Comparison of ENCODE assay signal across 11 mouse cellular contexts in genomic region chr5:102778253-102778652, GRCm38 (mm10).
DNase-seq lines count a peak whose midpoint lies in the region; ATAC-seq lines count a peak whose summit lies in the region.
"Had no signal": no experiment of that assay in that cellular context is flagged by ENCODE, and none has a peak within 500 bp of the region (broad histone marks: within the 10 kb centered on the region; RNA-seq: fewer than 3 reads in every experiment).

No protein-coding gene starts in this region.

- no peak for DNase-seq in lung, adult 18-20 months
- no peak for DNase-seq in adrenal gland, adult 2 months
- DNase-seq: embryo, embryonic 11 days; left cerebral cortex, postnatal 4 days had no signal

- no peaks in the 10 kb centered on the region for H3K9me3 ChIP-seq in neural tube, embryonic 13.5 days
- no peaks in the 10 kb centered on the region for H3K9me3 ChIP-seq in neural tube, embryonic 15.5 days (replicated peaks)
- H3K9me3 ChIP-seq in kidney, embryonic 16.5 days (ENCODE audit: low read length), result no peaks in the 10 kb centered on the region
- H3K9me3 ChIP-seq in midbrain, embryonic 16.5 days (replicated peaks; ENCODE audit: control insufficient read depth, low read length, poor library complexity, severe bottlenecking), result no peaks in the 10 kb centered on the region
- H3K9me3 ChIP-seq: intestine, embryonic 15.5 days had no signal

- no peak overlapping the region for H3K4me2 ChIP-seq in neural tube, embryonic 13.5 days
- H3K4me2 ChIP-seq in neural tube, embryonic 15.5 days, result no peak overlapping the region
- H3K4me2 ChIP-seq in kidney, embryonic 16.5 days (replicated peaks; ENCODE audit: low read depth, low read length), result no peak overlapping the region
- no peak overlapping the region for H3K4me2 ChIP-seq in midbrain, embryonic 16.5 days (ENCODE audit: low read length)
- H3K4me2 ChIP-seq: intestine, embryonic 15.5 days had no signal

- no peak; the same call in 1 of the 2 replicates for ATAC-seq in neural tube, embryonic 13.5 days (ENCODE audit: low read depth)
- ATAC-seq in neural tube, embryonic 15.5 days (ENCODE audit: low FRiP score), result no peak
- ATAC-seq in common myeloid progenitor, adult 5-6 weeks (replicated peaks; ENCODE audit: low read depth, poor library complexity, severe bottlenecking), result peak; percentile 48
- peak; percentile 74 for ATAC-seq in kidney, embryonic 16.5 days (ENCODE audit: low FRiP score, low TSS enrichment)
- ATAC-seq in midbrain, embryonic 16.5 days, result peak; percentile 78
- ATAC-seq: intestine, embryonic 15.5 days; lung, postnatal 0 days had no signal

- no peak overlapping the region for H3K9ac ChIP-seq in neural tube, embryonic 13.5 days
- H3K9ac ChIP-seq in neural tube, embryonic 15.5 days (replicated peaks), result no peak overlapping the region
- H3K9ac ChIP-seq in kidney, embryonic 16.5 days (replicated peaks; ENCODE audit: low read length), result no peak overlapping the region
- no peak overlapping the region for H3K9ac ChIP-seq in midbrain, embryonic 16.5 days (ENCODE audit: low read depth, low read length)
- H3K9ac ChIP-seq: intestine, embryonic 15.5 days had no signal

- 48% methylated on average over 5 of the region's 5 CpGs for WGBS in neural tube, embryonic 13.5 days
- WGBS in neural tube, embryonic 15.5 days, result 46% methylated on average over 5 of the region's 5 CpGs
- 55% methylated on average over 5 of the region's 5 CpGs for WGBS in kidney, embryonic 16.5 days
- WGBS in midbrain, embryonic 16.5 days, result 34% methylated on average over 5 of the region's 5 CpGs

- H3K36me3 ChIP-seq in neural tube, embryonic 13.5 days, result no peaks in the 10 kb centered on the region
- H3K36me3 ChIP-seq in neural tube, embryonic 15.5 days, result no peaks in the 10 kb centered on the region
- H3K36me3 ChIP-seq in kidney, embryonic 16.5 days (ENCODE audit: insufficient read depth, low read length), result 0 out of 2 replicates have a peak, but pooled peaks cover 5% of the 10 kb centered on the region
- no peaks in the 10 kb centered on the region for H3K36me3 ChIP-seq in midbrain, embryonic 16.5 days (ENCODE audit: control insufficient read depth, insufficient read depth, low read length)
- H3K36me3 ChIP-seq: intestine, embryonic 15.5 days had no signal

- H3K4me3 ChIP-seq in neural tube, embryonic 13.5 days, result no peak overlapping the region
- H3K4me3 ChIP-seq in neural tube, embryonic 15.5 days (replicated peaks), result no peak overlapping the region
- H3K4me3 ChIP-seq in kidney, embryonic 16.5 days (ENCODE audit: low read length), result no peak overlapping the region
- no peak overlapping the region for H3K4me3 ChIP-seq in midbrain, embryonic 16.5 days (ENCODE audit: low read depth, low read length)
- H3K4me3 ChIP-seq: intestine, embryonic 15.5 days had no signal

- peaks cover 11% of the 10 kb centered on the region for H3K4me1 ChIP-seq in neural tube, embryonic 13.5 days (replicated peaks)
- H3K4me1 ChIP-seq in neural tube, embryonic 15.5 days, result peaks cover 5% of the 10 kb centered on the region
- peaks cover 31% of the 10 kb centered on the region for H3K4me1 ChIP-seq in kidney, embryonic 16.5 days (ENCODE audit: insufficient read depth, low read length)
- H3K4me1 ChIP-seq in midbrain, embryonic 16.5 days (ENCODE audit: control insufficient read depth, insufficient read depth, low read length), result peaks cover 5% of the 10 kb centered on the region; the same call in 1 of the 2 replicates
- H3K4me1 ChIP-seq: intestine, embryonic 15.5 days had no signal

- peak overlapping the region; percentile 59; the same call in 1 of the 2 replicates for H3K27ac ChIP-seq in neural tube, embryonic 13.5 days (replicated peaks)
- no peak overlapping the region for H3K27ac ChIP-seq in neural tube, embryonic 15.5 days (replicated peaks)
- peak overlapping the region; percentile 37; the same call in 1 of the 2 replicates for H3K27ac ChIP-seq in kidney, embryonic 16.5 days (ENCODE audit: low read length)
- H3K27ac ChIP-seq in midbrain, embryonic 16.5 days (ENCODE audit: low read length), result no peak overlapping the region
- H3K27ac ChIP-seq: intestine, embryonic 15.5 days had no signal

- H3K27me3 ChIP-seq in neural tube, embryonic 13.5 days, result no peaks in the 10 kb centered on the region
- no peaks in the 10 kb centered on the region for H3K27me3 ChIP-seq in neural tube, embryonic 15.5 days (replicated peaks)
- H3K27me3 ChIP-seq in kidney, embryonic 16.5 days (ENCODE audit: insufficient read depth, low read length), result no peaks in the 10 kb centered on the region
- H3K27me3 ChIP-seq in midbrain, embryonic 16.5 days (ENCODE audit: control insufficient read depth, insufficient read depth, low read depth, low read length), result no peaks in the 10 kb centered on the region
- H3K27me3 ChIP-seq: intestine, embryonic 15.5 days had no signal

Comparison
In these comparisons a context has a peak if more than half of its experiments do, and no peak if none do; other contexts are left out.
1. H3K27ac ChIP-seq: peak in neural tube, embryonic 13.5 days (single experiment) and kidney, embryonic 16.5 days (single experiment); none in neural tube, embryonic 15.5 days (single experiment) and midbrain, embryonic 16.5 days (single experiment).
2. ATAC-seq: peak in common myeloid progenitor, adult 5-6 weeks (single experiment), kidney, embryonic 16.5 days (single experiment) and midbrain, embryonic 16.5 days (single experiment); none in neural tube, embryonic 13.5 days (single experiment) and neural tube, embryonic 15.5 days (single experiment).